Mouse (Mus musculus) intestine, embryonic 16.5 days (tissue): Measurements from ENCODE around the gene Strn3. TPM values are rescaled to one million over a fixed set of nuclear protein-coding genes. Genes with fewer than 3 reads are reported as not detected.

ENCODE experiments used
- ATAC-seq: fragments of 200-750 bp; cut with Nextera tagmentation; 2 replicates; pipeline ENCODE4 v1.8.0; 2017; ENCODE audit warnings: moderate TSS enrichment, moderate library complexity
- H3K27ac ChIP-seq: fragments of 300-500 bp; sonication (generic); 2 replicates; pipeline ENCODE4 v1.5.1; 2014; ENCODE audit warnings: mild to moderate bottlenecking, low read length
- H3K27me3 ChIP-seq: fragments of 300-500 bp; sonication (generic); replicated peaks from 2 replicates; pipeline ENCODE4 v1.6.1; 2014; ENCODE audit warnings: low read length, control low read depth, mixed read lengths; ENCODE audit not compliant: control insufficient read depth, insufficient read depth
- H3K36me3 ChIP-seq: fragments of 300-500 bp; sonication (generic); 2 replicates; pipeline ENCODE4 v1.6.1; 2014; ENCODE audit warnings: low read length, control low read depth; ENCODE audit not compliant: control insufficient read depth, insufficient read depth
- H3K4me1 ChIP-seq: fragments of 300-500 bp; sonication (generic); 2 replicates; pipeline ENCODE4 v1.6.1; 2014; ENCODE audit warnings: low read length, control low read depth, mixed read lengths; ENCODE audit not compliant: control insufficient read depth, insufficient read depth
- H3K4me2 ChIP-seq: fragments of 300-500 bp; sonication (generic); 2 replicates; pipeline ENCODE4 v1.6.1; 2014; ENCODE audit warnings: low read depth, low read length, control low read depth
- H3K4me3 ChIP-seq: fragments of 300-500 bp; sonication (generic); 2 replicates; pipeline ENCODE4 v1.5.1; 2014; ENCODE audit warnings: mild to moderate bottlenecking, low read length
- H3K9ac ChIP-seq: fragments of 300-500 bp; sonication (generic); 2 replicates; pipeline ENCODE4 v1.6.1; 2014; ENCODE audit warnings: low read depth, low read length
- H3K9me3 ChIP-seq: fragments of 300-500 bp; sonication (generic); 2 replicates; pipeline ENCODE4 v1.6.1; 2016; ENCODE audit warnings: low read length, control low read depth; ENCODE audit not compliant: control insufficient read depth
- WGBS: fragments of 180-500 bp; shearing (Covaris S2); extraction: QIAGEN DNeasy Blood & Tissue Kit; methylation state at CpG from one replicate; pipeline ENCODE4 v1.1.7; 2014; 5-methylcytosine and 5-hydroxymethylcytosine counted together
- polyA plus RNA-seq: library from polyadenylated mRNA; unstranded; fragments of >200 nt; fragmentation: Nextera tagmentation; extraction: Ambion mirVana; gene quantifications from 2 replicates; pipeline ENCODE4 v1.2.1, GENCODE M21; 2015

Gene Strn3
- polyA plus RNA-seq, 1 experiment from 2014 or later, result 14.5 TPM

GRCm38 (mm10) chr12:51567225-51567624, 124.5 kb downstream of the Strn3 start:
- no peak overlapping the region for H3K9ac ChIP-seq
- H3K4me2 ChIP-seq, result no peak overlapping the region
- no peak for ATAC-seq
- H3K36me3 ChIP-seq, result no peaks in the 10 kb centered on the region
- H3K27ac ChIP-seq, result no peak overlapping the region
- no peaks in the 10 kb centered on the region for H3K27me3 ChIP-seq
- no peaks in the 10 kb centered on the region for H3K9me3 ChIP-seq
- no peak overlapping the region for H3K4me3 ChIP-seq
- H3K4me1 ChIP-seq, result no peaks in the 10 kb centered on the region
- WGBS, result 82% methylated on average over 7 of the region's 7 CpGs

DNA sequence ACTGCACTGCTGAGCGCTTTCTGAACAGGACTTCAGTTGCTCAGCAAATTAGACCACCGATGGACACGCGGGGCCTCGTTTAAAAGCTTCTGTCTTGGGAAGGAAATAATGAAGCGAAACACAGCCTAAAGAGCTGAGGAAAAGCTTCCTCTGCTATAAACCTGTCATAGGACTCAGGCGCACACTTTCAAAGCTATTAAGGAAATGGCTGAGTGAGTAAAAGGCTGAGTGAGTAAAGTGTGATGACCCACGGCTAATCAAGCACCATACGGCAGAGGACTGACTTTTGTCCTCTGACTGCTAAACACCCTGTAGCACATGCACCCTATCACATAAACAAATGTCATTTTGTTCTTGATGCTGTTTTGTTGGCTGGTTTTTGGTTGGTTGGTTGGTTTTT, 130.3 kb downstream of the Strn3 start:
- H3K36me3 ChIP-seq, result no peaks in the 10 kb centered on the region
- no peak overlapping the region for H3K4me2 ChIP-seq
- no peak overlapping the region for H3K9ac ChIP-seq
- WGBS, result 52% methylated on average over 9 of the region's 9 CpGs
- no peak overlapping the region for H3K4me3 ChIP-seq
- no peaks in the 10 kb centered on the region for H3K4me1 ChIP-seq
- no peak overlapping the region for H3K27ac ChIP-seq
- no peaks in the 10 kb centered on the region for H3K27me3 ChIP-seq
- no peaks in the 10 kb centered on the region for H3K9me3 ChIP-seq
- ATAC-seq, result no peak

Other genes with a start within 250 kb of the Strn3 start
- 0.79 and 1.2 TPM in 2 replicates for gene Coch, start 98.6 kb downstream of the Strn3 start, polyA plus RNA-seq
- 20.7 and 21.1 TPM in 2 replicates for gene Ap4s1, start 864 bp downstream of the Strn3 start, polyA plus RNA-seq
- gene Hectd1, start 137.6 kb upstream of the Strn3 start, polyA plus RNA-seq, result 25.6 and 26.8 TPM in 2 replicates